Mouse (Mus musculus) liver, adult 2 months (tissue): ENCODE results near the gene Optc.

Experiments
- CTCF ChIP-seq: fragments of 200-500 bp; IDR thresholded peaks from 2 replicates; pipeline ENCODE4 v1.5.1; 2011; ENCODE audit warnings: low read depth, low read length, control low read depth
- POLR2A ChIP-seq: fragments of 200-500 bp; IDR thresholded peaks from 2 replicates; pipeline ENCODE4 v1.6.1; 2011; ENCODE audit warnings: low read length, control low read depth; ENCODE audit not compliant: insufficient read depth; ENCODE audit errors: extremely low read depth

DNA sequence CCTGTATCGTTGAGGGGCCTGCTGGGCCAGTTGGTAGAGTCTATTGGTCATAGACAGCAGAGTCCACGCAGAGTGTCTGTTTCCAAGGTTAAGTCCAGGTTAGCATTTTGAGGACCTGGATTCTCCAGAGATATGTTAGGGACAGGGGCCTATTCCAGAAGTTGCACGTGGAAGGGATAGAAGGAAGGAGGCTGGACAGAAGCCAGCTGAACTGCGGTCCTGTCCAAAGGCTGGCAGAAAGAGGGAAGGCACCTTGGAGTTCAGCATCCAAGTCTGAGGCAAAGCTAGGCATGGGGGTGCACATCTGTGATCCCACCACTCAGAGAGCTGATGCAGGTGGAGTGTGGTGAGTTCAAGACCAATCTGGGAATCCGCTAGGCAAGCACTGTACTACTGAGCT lies 50.6 kb downstream of the Optc start:
- TF ChIP-seq CTCF (no peak), POLR2A (no peak)
